Mouse (Mus musculus) liver, postnatal 0 days (tissue): ENCODE data around the gene 3110082I17Rik.

Source experiments
- CTCF ChIP-seq: sonication (generic); IDR thresholded peaks from 2 replicates; pipeline ENCODE4 v1.5.1; 2016; ENCODE audit warnings: antibody characterized with exemption, low read depth
- EP300 ChIP-seq: IDR thresholded peaks from 2 replicates; pipeline ENCODE4 v1.6.1; 2016; ENCODE audit warnings: antibody characterized with exemption, low read depth, mild to moderate bottlenecking

GRCm38 (mm10) chr5:139449926-139450325 lies 10.4 kb downstream of the 3110082I17Rik start:
- no peak for TF ChIP-seq CTCF
- TF ChIP-seq EP300: no peak
